Mouse (Mus musculus) embryonic facial prominence, embryonic 15.5 days (tissue): ENCODE results near the gene Tnfsf8. TPM values are rescaled to one million over a fixed set of nuclear protein-coding genes. Genes with fewer than 3 reads are reported as not detected.

Source experiments
- polyA plus RNA-seq: library from polyadenylated mRNA; unstranded; fragments of >200 nt; fragmentation: Nextera tagmentation; extraction: Ambion mirVana; gene quantifications from 2 replicates; pipeline ENCODE4 v1.2.1, GENCODE M21; 2015

Gene Tnfsf8
- polyA plus RNA-seq, 1 experiment from 2014 or later = not detected

Other genes starting within 250 kb of the Tnfsf8 start
- not detected in 2 replicates for gene Tex48, start 238.9 kb downstream of the Tnfsf8 start, polyA plus RNA-seq
- not detected in 2 replicates for gene Gm11214, start 198.0 kb downstream of the Tnfsf8 start, polyA plus RNA-seq
- gene Tnfsf15, start 116.2 kb downstream of the Tnfsf8 start, polyA plus RNA-seq = 0.09 and 0.11 TPM in 2 replicates
- 59.9 and 63.5 TPM in 2 replicates for gene Tnc, start 185.7 kb upstream of the Tnfsf8 start, polyA plus RNA-seq